Mouse (Mus musculus) ovary, postnatal 10 days (tissue): ENCODE data around the gene Ttpal.

Experiments used
- DNase-seq: peaks from one replicate; pipeline ENCODE4 v3.0.0; 2022; ENCODE audit warnings: low spot score

Ttpal gene

DNA sequence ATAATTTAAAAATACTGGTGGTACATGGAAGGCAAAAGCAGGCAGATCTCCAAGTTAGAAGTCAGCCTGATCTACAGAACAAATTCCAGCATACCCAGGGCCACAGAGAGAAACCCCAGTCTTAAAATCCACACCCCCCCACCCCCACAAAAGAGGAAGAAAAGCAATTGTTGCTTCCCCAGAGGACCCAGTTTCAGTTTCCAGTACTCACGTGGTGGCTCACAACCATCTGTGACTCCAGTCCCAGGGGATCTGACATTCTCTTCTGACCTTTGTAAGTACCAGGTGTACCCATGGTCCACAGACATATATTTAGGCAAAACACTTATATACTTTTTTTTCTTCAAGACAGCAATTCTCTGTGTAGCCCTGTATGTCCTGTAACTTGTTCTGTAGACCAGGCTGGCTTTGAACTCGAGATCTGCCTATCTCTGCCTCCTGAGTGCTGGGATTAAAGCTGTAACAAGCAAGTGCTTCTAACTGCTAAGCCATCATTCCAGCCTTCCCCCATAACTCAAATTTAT lies 60.6 kb downstream of the Ttpal start:
- no peak for DNase-seq

GRCm38 (mm10) chr2:163663930-163664329 lies 61.8 kb downstream of the Ttpal start:
- no peak for DNase-seq

DNA sequence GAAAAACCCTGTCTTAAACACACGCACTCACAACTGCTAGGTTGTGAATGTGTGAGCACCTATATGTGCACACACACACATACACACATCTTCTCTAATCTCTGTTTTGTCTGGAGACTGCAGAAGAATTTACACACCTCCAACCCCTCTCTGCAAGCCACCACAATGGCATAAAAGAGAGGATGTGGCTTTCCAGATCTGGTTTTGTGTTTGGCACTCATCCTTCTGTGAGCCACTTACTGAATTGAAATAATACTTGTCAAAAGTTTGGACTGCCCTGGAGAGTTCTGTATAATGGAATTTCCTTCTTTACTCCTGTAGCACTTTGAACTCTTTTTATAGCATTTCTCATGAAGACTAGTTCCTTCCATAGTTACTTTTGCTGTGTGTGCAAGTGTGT lies 64.9 kb downstream of the Ttpal start:
- no peak for DNase-seq
